Mouse (Mus musculus) small intestine, adult 2 months (tissue): Measurements from ENCODE around the gene Armh2. TPM values are rescaled to one million over a fixed set of nuclear protein-coding genes. Genes with fewer than 3 reads are reported as not detected.

Experiments used
- H3K27ac ChIP-seq: fragments of 200-500 bp; 2 replicates; pipeline ENCODE4 v1.5.1; 2012; ENCODE audit warnings: low read depth, low read length, control low read depth, inconsistent platforms; ENCODE audit not compliant: insufficient read depth
- H3K27me3 ChIP-seq: fragments of 200-500 bp; 2 replicates; pipeline ENCODE4 v1.6.1; 2012; ENCODE audit warnings: mild to moderate bottlenecking, moderate library complexity, low read length, inconsistent platforms; ENCODE audit not compliant: control insufficient read depth, insufficient read depth
- H3K36me3 ChIP-seq: fragments of 200-500 bp; 2 replicates; pipeline ENCODE4 v1.6.1; 2012; ENCODE audit warnings: mild to moderate bottlenecking, low read length, control low read depth, inconsistent platforms; ENCODE audit not compliant: control insufficient read depth, insufficient read depth
- H3K4me1 ChIP-seq: fragments of 200-500 bp; 2 replicates; pipeline ENCODE4 v1.6.1; 2012; ENCODE audit warnings: low read length, inconsistent platforms, mixed read lengths; ENCODE audit not compliant: control insufficient read depth, insufficient read depth, insufficient read length
- H3K4me3 ChIP-seq: fragments of 200-500 bp; 2 replicates; pipeline ENCODE4 v1.5.1; 2012; ENCODE audit warnings: low read depth, mild to moderate bottlenecking, control low read depth, inconsistent platforms, low read length, moderate library complexity
- CTCF ChIP-seq: fragments of 200-500 bp; IDR thresholded peaks from 2 replicates; pipeline ENCODE4 v1.5.1; 2012; ENCODE audit warnings: low read depth, mild to moderate bottlenecking, control low read depth, inconsistent platforms, low read length, moderate library complexity, mixed read lengths; ENCODE audit not compliant: insufficient replicate concordance, insufficient read length; ENCODE audit errors: extremely low read depth
- POLR2A ChIP-seq: fragments of 200-500 bp; IDR thresholded peaks from 2 replicates; pipeline ENCODE4 v1.6.1; 2012; ENCODE audit warnings: low read depth, mild to moderate bottlenecking, control low read depth, inconsistent platforms, low read length, moderate library complexity
- WGBS: fragments of 180-500 bp; shearing (Covaris S2); methylation state at CpG from one replicate; pipeline ENCODE4 v1.1.7; 2018; 5-methylcytosine and 5-hydroxymethylcytosine counted together
- polyA plus RNA-seq: library from polyadenylated mRNA; depleted of rRNA; stranded (reverse); fragments of >200 nt; gene quantifications from 2 replicates; pipeline ENCODE4 v1.2.3, GENCODE M21; 2012

The Armh2 gene
- polyA plus RNA-seq, 1 experiment = not detected

- no peak overlapping the region for H3K4me3 ChIP-seq
- TF ChIP-seq POLR2A = no peak
- TF ChIP-seq CTCF = peak; percentile 85
- H3K27ac ChIP-seq = no peak overlapping the region
- H3K27me3 ChIP-seq = no peaks in the 10 kb centered on the region
- no peaks in the 10 kb centered on the region for H3K36me3 ChIP-seq
- peaks cover 34% of the 10 kb centered on the region for H3K4me1 ChIP-seq
- 9% methylated on average over 16 of the region's 16 CpGs for WGBS
Observed at GRCm38 (mm10) chr13:24713434-24714000, 27.5 kb upstream of the Armh2 start.

- TF ChIP-seq CTCF (no peak), POLR2A (no peak)
- Histone ChIP-seq H3K36me3 (no peaks in the 10 kb centered on the region), H3K4me3 (no peak overlapping the region), H3K27ac (no peak overlapping the region), H3K4me1 (peaks cover 34% of the 10 kb centered on the region), H3K27me3 (no peaks in the 10 kb centered on the region)
- 86% methylated on average over 9 of the region's 9 CpGs for WGBS
Observed at GRCm38 (mm10) chr13:24714360-24714885, 26.6 kb upstream of the Armh2 start.

GRCm38 (mm10) chr13:24715601-24716000 is 25.4 kb upstream of the Armh2 start:
- Histone ChIP-seq H3K27ac (no peak overlapping the region), H3K27me3 (no peaks in the 10 kb centered on the region), H3K4me3 (no peak overlapping the region), H3K4me1 (peaks cover 28% of the 10 kb centered on the region), H3K36me3 (no peaks in the 10 kb centered on the region)
- no peak for TF ChIP-seq POLR2A
- no peak for TF ChIP-seq CTCF
- WGBS = 82% methylated on average over 5 of the region's 5 CpGs

GRCm38 (mm10) chr13:24716441-24716840 is 24.6 kb upstream of the Armh2 start:
- peaks cover 28% of the 10 kb centered on the region for H3K4me1 ChIP-seq
- no peak overlapping the region for H3K27ac ChIP-seq
- WGBS = 34% methylated on average over 9 of the region's 9 CpGs

GRCm38 (mm10) chr13:24717677-24718076 is 23.4 kb upstream of the Armh2 start:
- Histone ChIP-seq H3K4me1 (peaks cover 25% of the 10 kb centered on the region), H3K4me3 (peak overlapping the region; percentile 25; the same call in 1 of the 2 replicates), H3K27ac (peak overlapping the region; percentile 70), H3K27me3 (no peaks in the 10 kb centered on the region), H3K36me3 (no peaks in the 10 kb centered on the region)
- WGBS = 19% methylated on average over 7 of the region's 7 CpGs
- 0 out of 2 replicates have a peak, but pooled peaks have one; percentile 26 for TF ChIP-seq POLR2A
- no peak for TF ChIP-seq CTCF

More at GRCm38 (mm10) chr13:24716441-24716840, 24.6 kb upstream of the Armh2 start:
- no peaks in the 10 kb centered on the region for H3K36me3 ChIP-seq
- no peak overlapping the region for H3K4me3 ChIP-seq
- TF ChIP-seq POLR2A = no peak
- TF ChIP-seq CTCF = no peak
- H3K27me3 ChIP-seq = no peaks in the 10 kb centered on the region

- no peaks in the 10 kb centered on the region for H3K27me3 ChIP-seq
- no peak overlapping the region for H3K4me3 ChIP-seq
- WGBS = 86% methylated on average over 10 of the region's 10 CpGs
- H3K36me3 ChIP-seq = no peaks in the 10 kb centered on the region
- TF ChIP-seq CTCF (no peak), POLR2A (no peak)
- H3K27ac ChIP-seq = no peak overlapping the region
- H3K4me1 ChIP-seq = peaks cover 17% of the 10 kb centered on the region
Observed at GRCm38 (mm10) chr13:24721502-24721901, 19.5 kb upstream of the Armh2 start.

- TF ChIP-seq POLR2A = no peak
- TF ChIP-seq CTCF = no peak
- Histone ChIP-seq H3K4me3 (no peak overlapping the region), H3K27ac (no peak overlapping the region), H3K27me3 (no peaks in the 10 kb centered on the region), H3K4me1 (0 out of 2 replicates have a peak, but pooled peaks cover 3% of the 10 kb centered on the region), H3K36me3 (no peaks in the 10 kb centered on the region)
- WGBS = 79% methylated on average over 8 of the region's 8 CpGs
Observed at GRCm38 (mm10) chr13:24723699-24724394, 17.2 kb upstream of the Armh2 start.
